Mouse (Mus musculus): ENCODE measurements around the gene Ciita. TPM values are rescaled to one million over a fixed set of nuclear protein-coding genes. Genes with fewer than 3 reads are reported as not detected.

Gene Ciita
- polyA plus RNA-seq, 1 experiment: 31.5 TPM

- Histone ChIP-seq H3K4me3 (ENCODE audit: control insufficient read depth, insufficient read depth, low read length) (no peak overlapping the region), H3K27me3 (ENCODE audit: control insufficient read depth, insufficient read depth, low read length) (no peaks in the 10 kb centered on the region), H3K4me1 (replicated peaks; ENCODE audit: control insufficient read depth, insufficient read depth, low read length) (peaks cover 30% of the 10 kb centered on the region), H3K27ac (ENCODE audit: control insufficient read depth, insufficient read depth, low read length) (no peak overlapping the region), H3K36me3 (ENCODE audit: control insufficient read depth, insufficient read depth, low read length) (no peaks in the 10 kb centered on the region; the same call in 1 of the 2 replicates)
- 71% methylated on average over 2 of the region's 2 CpGs for WGBS
- no peak for DNase-seq
- TF ChIP-seq CTCF (IDR thresholded peaks at IDR 0.05; ENCODE audit: borderline replicate concordance, control insufficient read depth, extremely low read depth, insufficient read depth, low read length, poor library complexity): no peak
- no peak for TF ChIP-seq POLR2A (IDR thresholded peaks at IDR 0.05; ENCODE audit: control insufficient read depth, extremely low read depth, insufficient read depth, low read length, poor library complexity)
Observed at GRCm38 (mm10) chr16:10525610-10525980, 45.7 kb downstream of the Ciita start.

DNA sequence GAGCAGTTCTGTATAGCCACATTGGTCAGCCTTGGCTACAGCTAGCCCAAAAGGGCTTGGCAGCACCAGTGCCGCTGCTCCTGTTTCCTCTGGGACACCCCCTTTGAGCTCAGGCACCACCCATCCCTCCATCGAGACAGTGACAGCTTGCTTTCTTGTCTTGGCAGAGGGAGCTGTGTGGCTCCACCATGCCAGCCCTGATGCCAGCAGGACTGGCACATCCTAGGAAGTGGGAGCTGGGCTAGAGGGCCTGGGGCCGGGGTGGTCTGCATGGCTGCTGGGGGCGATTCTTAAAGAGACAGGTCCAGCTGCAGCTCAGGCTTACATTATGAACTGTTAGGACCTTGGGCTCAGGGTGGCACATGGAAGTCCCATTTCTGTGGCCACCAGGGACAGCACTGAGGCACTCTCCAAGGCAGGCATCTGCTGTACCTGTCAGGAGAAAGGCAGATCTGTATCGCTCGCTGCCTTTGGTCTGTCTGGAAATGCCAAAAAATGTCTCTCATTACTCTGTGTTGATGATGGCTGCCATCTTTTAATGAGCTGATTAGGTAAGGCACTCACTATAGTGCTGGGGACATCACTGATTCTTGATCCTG is 47.3 kb downstream of the Ciita start:
- Histone ChIP-seq H3K4me3 (ENCODE audit: control insufficient read depth, insufficient read depth, low read length) (no peak overlapping the region), H3K4me1 (replicated peaks; ENCODE audit: control insufficient read depth, insufficient read depth, low read length) (peaks cover 30% of the 10 kb centered on the region), H3K36me3 (ENCODE audit: control insufficient read depth, insufficient read depth, low read length) (no peaks in the 10 kb centered on the region; the same call in 1 of the 2 replicates), H3K27me3 (ENCODE audit: control insufficient read depth, insufficient read depth, low read length) (no peaks in the 10 kb centered on the region), H3K27ac (ENCODE audit: control insufficient read depth, insufficient read depth, low read length) (no peak overlapping the region)
- 92% methylated on average over 6 of the region's 6 CpGs for WGBS
- no peak for DNase-seq
- no peak for TF ChIP-seq POLR2A (IDR thresholded peaks at IDR 0.05; ENCODE audit: control insufficient read depth, extremely low read depth, insufficient read depth, low read length, poor library complexity)
- no peak for TF ChIP-seq CTCF (IDR thresholded peaks at IDR 0.05; ENCODE audit: borderline replicate concordance, control insufficient read depth, extremely low read depth, insufficient read depth, low read length, poor library complexity)

DNA sequence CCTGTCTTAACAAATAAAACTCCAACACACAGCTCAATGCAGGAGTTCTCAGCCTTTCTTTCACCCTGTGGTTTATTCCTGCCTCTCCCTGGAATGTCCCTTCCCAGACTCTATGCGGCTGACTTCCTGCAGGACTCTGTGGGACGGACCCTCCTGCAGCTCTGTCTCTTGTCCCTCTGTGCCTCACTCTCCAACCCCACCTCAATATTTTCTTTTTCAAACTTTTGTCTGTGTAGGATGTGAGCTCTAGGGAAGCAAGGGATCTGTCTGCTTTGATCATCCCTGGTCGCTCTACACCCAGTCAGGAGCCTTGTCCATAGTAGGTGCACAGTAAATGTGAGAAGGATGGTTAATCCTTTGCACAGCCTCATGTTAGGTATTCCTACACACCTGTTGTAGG is 48.5 kb downstream of the Ciita start:
- Histone ChIP-seq H3K36me3 (ENCODE audit: control insufficient read depth, insufficient read depth, low read length) (no peaks in the 10 kb centered on the region; the same call in 1 of the 2 replicates), H3K27ac (ENCODE audit: control insufficient read depth, insufficient read depth, low read length) (no peak overlapping the region), H3K4me1 (replicated peaks; ENCODE audit: control insufficient read depth, insufficient read depth, low read length) (peaks cover 30% of the 10 kb centered on the region), H3K4me3 (ENCODE audit: control insufficient read depth, insufficient read depth, low read length) (no peak overlapping the region), H3K27me3 (ENCODE audit: control insufficient read depth, insufficient read depth, low read length) (no peaks in the 10 kb centered on the region)
- TF ChIP-seq POLR2A (IDR thresholded peaks at IDR 0.05; ENCODE audit: control insufficient read depth, extremely low read depth, insufficient read depth, low read length, poor library complexity) (no peak), CTCF (IDR thresholded peaks at IDR 0.05; ENCODE audit: borderline replicate concordance, control insufficient read depth, extremely low read depth, insufficient read depth, low read length, poor library complexity) (no peak)
- WGBS: 95% methylated on average over 3 of the region's 3 CpGs
- no peak for DNase-seq

DNA sequence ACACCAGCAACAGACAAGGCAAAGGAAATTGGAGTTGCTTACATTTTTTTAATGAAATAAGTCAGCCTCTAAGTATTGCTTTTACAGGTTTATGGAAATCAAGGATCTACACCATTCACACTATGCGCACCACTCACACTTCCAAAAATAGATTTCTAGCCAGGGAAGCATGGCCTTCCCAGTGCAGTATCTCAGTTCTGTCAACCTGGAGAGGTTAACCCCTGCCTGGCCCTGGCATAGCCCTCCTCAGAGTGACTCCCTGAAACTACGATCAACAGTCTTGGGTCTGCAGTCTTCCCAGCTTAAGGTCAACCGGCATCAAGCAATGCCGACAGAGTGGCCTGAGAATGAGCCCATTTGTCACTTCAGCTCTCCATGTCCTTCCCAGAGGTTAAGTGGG is 50.3 kb downstream of the Ciita start:
- H3K27ac ChIP-seq (ENCODE audit: control insufficient read depth, insufficient read depth, low read length): no peak overlapping the region
- WGBS: 100% methylated on average over 4 of the region's 4 CpGs

GRCm38 (mm10) chr16:10533781-10534180 is 53.9 kb downstream of the Ciita start:
- Histone ChIP-seq H3K27ac (ENCODE audit: control insufficient read depth, insufficient read depth, low read length) (no peak overlapping the region), H3K4me1 (replicated peaks; ENCODE audit: control insufficient read depth, insufficient read depth, low read length) (peaks cover 15% of the 10 kb centered on the region), H3K36me3 (ENCODE audit: control insufficient read depth, insufficient read depth, low read length) (no peaks in the 10 kb centered on the region; the same call in 1 of the 2 replicates), H3K27me3 (ENCODE audit: control insufficient read depth, insufficient read depth, low read length) (no peaks in the 10 kb centered on the region), H3K4me3 (ENCODE audit: control insufficient read depth, insufficient read depth, low read length) (no peak overlapping the region)
- TF ChIP-seq POLR2A (IDR thresholded peaks at IDR 0.05; ENCODE audit: control insufficient read depth, extremely low read depth, insufficient read depth, low read length, poor library complexity): no peak
- WGBS: 95% methylated on average over 4 of the region's 4 CpGs
- DNase-seq: no peak

More for the DNA sequence above, 50.3 kb downstream of the Ciita start:
- Histone ChIP-seq H3K36me3 (ENCODE audit: control insufficient read depth, insufficient read depth, low read length) (no peaks in the 10 kb centered on the region; the same call in 1 of the 2 replicates), H3K4me3 (ENCODE audit: control insufficient read depth, insufficient read depth, low read length) (no peak overlapping the region), H3K4me1 (replicated peaks; ENCODE audit: control insufficient read depth, insufficient read depth, low read length) (peaks cover 17% of the 10 kb centered on the region), H3K27me3 (ENCODE audit: control insufficient read depth, insufficient read depth, low read length) (no peaks in the 10 kb centered on the region)
- no peak for DNase-seq
- no peak for TF ChIP-seq CTCF (IDR thresholded peaks at IDR 0.05; ENCODE audit: borderline replicate concordance, control insufficient read depth, extremely low read depth, insufficient read depth, low read length, poor library complexity)
- TF ChIP-seq POLR2A (IDR thresholded peaks at IDR 0.05; ENCODE audit: control insufficient read depth, extremely low read depth, insufficient read depth, low read length, poor library complexity): no peak

DNA sequence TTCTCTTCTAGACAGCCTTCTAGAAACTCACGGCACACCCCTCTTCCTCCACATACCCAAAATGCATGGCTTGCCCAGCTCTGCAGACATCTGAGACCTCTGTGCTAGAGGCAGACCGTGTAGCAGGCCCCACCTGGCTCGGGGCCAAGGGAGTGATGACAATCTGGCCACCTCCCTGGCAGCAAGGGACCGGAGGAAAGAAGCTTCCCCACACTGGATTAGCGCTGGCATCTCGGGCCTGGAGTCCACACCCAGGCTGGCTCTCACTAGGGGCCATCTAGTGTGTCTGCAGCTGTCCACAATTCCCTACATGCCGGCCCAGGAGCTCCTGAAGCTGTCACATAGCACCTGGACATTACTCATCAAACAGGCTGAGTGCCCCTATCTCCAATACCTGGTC is 54.7 kb downstream of the Ciita start:
- H3K36me3 ChIP-seq (ENCODE audit: control insufficient read depth, insufficient read depth, low read length): no peaks in the 10 kb centered on the region; the same call in 1 of the 2 replicates
- H3K27ac ChIP-seq (ENCODE audit: control insufficient read depth, insufficient read depth, low read length): no peak overlapping the region
- peaks cover 11% of the 10 kb centered on the region for H3K4me1 ChIP-seq (replicated peaks; ENCODE audit: control insufficient read depth, insufficient read depth, low read length)
- no peaks in the 10 kb centered on the region for H3K27me3 ChIP-seq (ENCODE audit: control insufficient read depth, insufficient read depth, low read length)
- no peak overlapping the region for H3K4me3 ChIP-seq (ENCODE audit: control insufficient read depth, insufficient read depth, low read length)
- 91% methylated on average over 7 of the region's 7 CpGs for WGBS
- no peak for TF ChIP-seq CTCF (IDR thresholded peaks at IDR 0.05; ENCODE audit: borderline replicate concordance, control insufficient read depth, extremely low read depth, insufficient read depth, low read length, poor library complexity)
- TF ChIP-seq POLR2A (IDR thresholded peaks at IDR 0.05; ENCODE audit: control insufficient read depth, extremely low read depth, insufficient read depth, low read length, poor library complexity): no peak
- DNase-seq: no peak

GRCm38 (mm10) chr16:10536323-10536722 is 56.5 kb downstream of the Ciita start:
- H3K27me3 ChIP-seq (ENCODE audit: control insufficient read depth, insufficient read depth, low read length): no peaks in the 10 kb centered on the region
- no peaks in the 10 kb centered on the region for H3K36me3 ChIP-seq (ENCODE audit: control insufficient read depth, insufficient read depth, low read length)
- TF ChIP-seq POLR2A (IDR thresholded peaks at IDR 0.05; ENCODE audit: control insufficient read depth, extremely low read depth, insufficient read depth, low read length, poor library complexity) (no peak), CTCF (IDR thresholded peaks at IDR 0.05; ENCODE audit: borderline replicate concordance, control insufficient read depth, extremely low read depth, insufficient read depth, low read length, poor library complexity) (no peak)
- H3K4me3 ChIP-seq (ENCODE audit: control insufficient read depth, insufficient read depth, low read length): no peak overlapping the region
- peaks cover 24% of the 10 kb centered on the region for H3K4me1 ChIP-seq (replicated peaks; ENCODE audit: control insufficient read depth, insufficient read depth, low read length)
- WGBS: 51% methylated on average over 5 of the region's 5 CpGs
- no peak for DNase-seq
- H3K27ac ChIP-seq (ENCODE audit: control insufficient read depth, insufficient read depth, low read length): no peak overlapping the region
